Comparison of ENCODE assay signal across 10 mouse cellular contexts in genomic region chr3:122467977-122468376, GRCm38 (mm10).
DNase-seq lines count a peak whose midpoint lies in the region; ATAC-seq and TF ChIP-seq lines count a peak whose summit lies in the region.
"Had no signal": no experiment of that assay in that cellular context is flagged by ENCODE, and none has a peak within 500 bp of the region (broad histone marks: within the 10 kb centered on the region; RNA-seq: fewer than 3 reads in every experiment).

No protein-coding gene starts in this region.

- 0 out of 2 replicates have a peak, but pooled peaks cover 4% of the 10 kb centered on the region for H3K36me3 ChIP-seq in E14TG2a.4 (ENCODE audit: insufficient read depth, low read length)

- no peaks in the 10 kb centered on the region for H3K9me3 ChIP-seq in E14TG2a.4 (ENCODE audit: low read length)

- no peak overlapping the region for H3K27ac ChIP-seq in left cerebral cortex, adult 2 months
- H3K27ac ChIP-seq in bone marrow, adult 2 months (ENCODE audit: control insufficient read depth, insufficient read depth, low read depth, low read length, poor library complexity), result no peak overlapping the region

- WGBS in bone marrow, adult 2 months, result 59% methylated on average over 2 of the region's 2 CpGs

- no peaks in the 10 kb centered on the region for H3K27me3 ChIP-seq in E14TG2a.4 (ENCODE audit: insufficient read depth, low read length)

- no peak for DNase-seq in left cerebral cortex, adult 2 months (ENCODE audit: extremely low spot score in 1 of 2, low spot score in 2 of 2)
- no peak for DNase-seq in left cerebral cortex, postnatal 14 days (ENCODE audit: low spot score in 2 of 2)
- no peak for DNase-seq in ovary, postnatal 36 days (ENCODE audit: low spot score)
- DNase-seq in urinary bladder, postnatal 25 days (ENCODE audit: low spot score), result no peak
- DNase-seq in left cerebral cortex, postnatal 10 days (ENCODE audit: extremely low spot score in 1 of 2, low spot score in 2 of 2), result no peak
- DNase-seq: cerebellum, adult 9-10 months; heart, adult 18-20 months had no signal

- intact Hi-C loops in left cerebral cortex, adult 2 months (cut with DNase I), result loop anchor here (5.0 kb wide), 1 partner anchor 171 kb away; no protein-coding TSS in a partner anchor
- intact Hi-C loops in left cerebral cortex, postnatal 14 days (cut with DNase I), result loop anchor here (5.0 kb wide), 1 partner anchor 169 kb away; no protein-coding TSS in a partner anchor
- intact Hi-C loops in left cerebral cortex, postnatal 10 days (cut with DNase I), result loop anchor here (2.0 kb wide), 1 partner anchor 155 kb away; no protein-coding TSS in a partner anchor

- H3K4me1 ChIP-seq in E14TG2a.4 (replicated peaks; ENCODE audit: low read depth, low read length), result peaks cover 71% of the 10 kb centered on the region
- peaks cover 2% of the 10 kb centered on the region; the same call in 1 of the 2 replicates for H3K4me1 ChIP-seq in bone marrow, adult 2 months (ENCODE audit: control insufficient read depth, insufficient read depth, low read length)

- no peak for TF ChIP-seq POLR2A in bone marrow, adult 2 months (IDR thresholded peaks at IDR 0.05; ENCODE audit: borderline replicate concordance, control insufficient read depth, low read depth, low read length)

- peak; percentile 79 for ATAC-seq in megakaryocyte progenitor cell, adult 5-6 weeks (replicated peaks; ENCODE audit: poor library complexity)

- TF ChIP-seq CTCF in left cerebral cortex, adult 2 months (IDR thresholded peaks at IDR 0.05), result peak; percentile 63
- TF ChIP-seq CTCF in E14TG2a.4 (conservative IDR thresholded peaks at IDR 0.05; ENCODE audit: low read length), result peak; percentile 74
- peak; percentile 41; the same call in 1 of the 2 replicates for TF ChIP-seq CTCF in bone marrow, adult 2 months (IDR thresholded peaks at IDR 0.05; ENCODE audit: control insufficient read depth, insufficient read depth, low read length)

- H3K4me3 ChIP-seq in left cerebral cortex, adult 2 months, result no peak overlapping the region
- H3K4me3 ChIP-seq in E14TG2a.4 (replicated peaks; ENCODE audit: low read length), result no peak overlapping the region
- H3K4me3 ChIP-seq in bone marrow, adult 2 months (replicated peaks; ENCODE audit: control insufficient read depth, low read depth, low read length), result no peak overlapping the region
